Mouse (Mus musculus): ENCODE measurements around the gene Ube2h.

The Ube2h gene

GRCm38 (mm10) chr6:30196143-30196542 lies 108.2 kb downstream of the Ube2h start:
- DNase-seq (ENCODE audit: low spot score in 2 of 2) = no peak

DNA sequence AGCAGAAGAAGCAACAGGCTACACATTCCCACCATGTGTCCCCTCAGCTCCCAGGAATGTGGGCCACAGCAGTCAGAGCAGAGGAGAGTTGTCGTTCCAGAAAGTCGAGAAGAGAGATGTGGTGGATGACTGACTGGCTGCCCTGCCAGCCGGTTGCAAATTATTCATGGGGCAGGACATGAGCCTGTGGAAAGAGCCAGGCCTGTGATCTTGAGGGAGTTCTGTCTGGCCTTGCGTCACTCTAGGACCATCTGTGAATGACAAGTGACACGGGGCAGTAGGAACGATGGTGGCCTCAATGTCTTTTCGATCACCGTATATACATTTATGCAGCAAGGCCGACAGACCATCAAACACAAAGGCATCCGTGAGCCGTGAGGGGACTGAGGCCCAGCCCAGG lies 108.7 kb downstream of the Ube2h start:
- no peak for DNase-seq (ENCODE audit: low spot score in 2 of 2)

DNA sequence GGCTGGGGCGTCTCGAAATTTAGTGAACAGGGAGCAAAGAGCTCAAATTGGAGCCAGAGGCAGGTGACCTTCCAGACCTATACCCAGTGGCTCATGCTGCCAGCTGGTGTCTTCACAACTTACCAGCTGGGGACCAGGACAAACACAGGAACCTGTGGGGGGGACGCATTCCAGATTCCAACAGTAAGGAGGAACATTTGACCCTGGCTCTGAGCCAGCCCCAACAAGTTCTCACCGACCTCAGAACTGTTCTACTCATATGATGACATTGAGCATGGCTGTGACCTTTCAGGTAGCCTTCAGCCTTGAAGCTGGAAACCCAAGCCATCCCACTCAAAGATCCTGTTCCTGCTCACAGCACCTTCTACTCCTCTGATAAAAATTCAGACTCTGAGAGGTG lies 120.7 kb downstream of the Ube2h start:
- no peak for DNase-seq (ENCODE audit: low spot score in 2 of 2)

DNA sequence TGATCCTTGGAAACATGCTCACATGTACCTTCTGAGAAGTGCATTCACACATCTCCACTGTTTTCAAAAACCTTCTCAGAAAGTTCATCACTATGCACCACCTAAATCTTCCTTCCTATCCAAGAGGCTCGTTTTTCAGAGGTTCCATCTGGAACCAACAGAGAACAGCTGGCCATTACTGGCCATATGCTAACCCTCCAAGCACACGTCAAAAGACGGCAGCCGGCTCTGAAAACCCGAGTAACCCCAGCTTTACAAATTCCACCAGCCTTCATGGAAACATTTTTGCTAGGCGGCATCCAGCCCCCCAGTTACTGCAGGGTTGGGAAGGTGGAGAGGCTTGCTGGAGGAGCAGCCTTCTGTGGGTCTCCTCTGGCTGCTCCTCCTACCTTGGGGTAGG lies 122.3 kb downstream of the Ube2h start:
- DNase-seq (ENCODE audit: low spot score in 2 of 2) = no peak

DNA sequence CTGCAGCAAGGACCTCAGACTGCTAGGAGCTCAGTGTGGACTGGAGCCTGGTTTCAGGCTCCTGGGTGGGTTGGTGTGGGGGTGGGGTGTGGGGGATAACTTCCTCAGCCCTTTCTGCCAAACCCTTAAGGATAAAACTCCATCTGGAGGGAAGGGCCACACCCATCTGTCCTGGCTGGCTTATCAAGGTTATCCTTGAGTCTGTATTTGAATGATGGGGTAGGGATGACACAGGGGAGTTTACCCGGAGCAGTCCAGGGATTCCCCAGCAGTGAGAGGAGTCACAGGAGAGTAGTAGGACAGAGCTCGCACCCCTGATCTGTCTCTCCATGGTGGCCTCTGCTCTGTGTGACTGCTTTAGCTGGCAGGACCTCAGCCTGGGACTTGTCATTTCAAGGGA lies 124.0 kb downstream of the Ube2h start:
- no peak for DNase-seq (ENCODE audit: low spot score in 2 of 2)

- DNase-seq (ENCODE audit: low spot score in 2 of 2) = no peak
Observed at GRCm38 (mm10) chr6:30179046-30179445, 125.3 kb downstream of the Ube2h start.

DNA sequence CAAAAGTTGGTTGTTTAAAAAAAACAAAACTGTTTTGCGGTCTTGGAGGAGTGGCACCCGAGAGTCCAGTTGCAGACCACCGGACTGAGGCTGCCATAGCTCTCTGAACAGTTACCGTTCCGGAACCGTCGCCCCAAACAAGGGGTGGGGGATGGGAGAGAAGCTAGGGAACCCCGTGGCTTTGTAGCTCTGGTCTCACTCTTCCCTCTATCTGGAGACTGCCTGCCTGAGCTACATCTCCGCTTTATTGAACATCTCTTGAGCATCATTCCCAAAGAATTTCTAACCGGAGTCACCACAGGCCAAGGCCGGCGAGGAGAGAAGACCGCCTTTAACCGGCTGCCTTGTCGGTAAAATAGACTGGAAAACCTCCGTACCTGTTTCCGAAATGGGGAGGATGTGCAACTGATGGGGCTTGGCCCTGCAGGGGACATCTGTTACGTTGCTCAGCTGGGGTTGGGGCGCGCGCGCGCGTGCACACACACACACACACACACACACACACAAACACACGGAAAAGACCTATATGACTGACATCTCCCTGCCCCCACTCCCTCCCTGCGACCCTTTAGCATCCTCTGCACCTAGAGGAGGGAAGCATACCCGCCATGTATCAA lies 126.2 kb downstream of the Ube2h start:
- no peak for DNase-seq (ENCODE audit: low spot score in 2 of 2)

GRCm38 (mm10) chr6:30177305-30177704 lies 127.0 kb downstream of the Ube2h start:
- DNase-seq (ENCODE audit: low spot score in 2 of 2) = no peak

DNA sequence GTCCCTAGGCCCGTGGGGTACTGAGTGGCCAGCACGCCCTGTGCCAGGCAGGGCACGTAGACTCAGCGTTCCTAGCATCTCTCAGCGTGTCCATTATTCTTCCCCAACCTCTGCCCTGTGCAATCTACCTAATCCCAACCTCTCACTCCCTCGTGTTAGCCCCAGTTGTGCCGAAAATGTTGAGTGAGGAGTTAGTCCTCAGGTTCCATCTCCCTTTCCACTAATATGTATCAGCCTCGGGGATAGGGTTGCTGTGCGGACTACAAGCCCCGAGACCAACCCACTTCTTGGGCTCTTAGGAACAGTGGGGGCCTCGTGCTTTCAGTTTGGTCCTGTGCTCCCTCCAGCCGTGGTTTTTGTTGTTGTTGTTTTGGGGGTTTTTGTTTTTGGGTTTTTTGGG lies 127.8 kb downstream of the Ube2h start:
- no peak for DNase-seq (ENCODE audit: low spot score in 2 of 2)

DNA sequence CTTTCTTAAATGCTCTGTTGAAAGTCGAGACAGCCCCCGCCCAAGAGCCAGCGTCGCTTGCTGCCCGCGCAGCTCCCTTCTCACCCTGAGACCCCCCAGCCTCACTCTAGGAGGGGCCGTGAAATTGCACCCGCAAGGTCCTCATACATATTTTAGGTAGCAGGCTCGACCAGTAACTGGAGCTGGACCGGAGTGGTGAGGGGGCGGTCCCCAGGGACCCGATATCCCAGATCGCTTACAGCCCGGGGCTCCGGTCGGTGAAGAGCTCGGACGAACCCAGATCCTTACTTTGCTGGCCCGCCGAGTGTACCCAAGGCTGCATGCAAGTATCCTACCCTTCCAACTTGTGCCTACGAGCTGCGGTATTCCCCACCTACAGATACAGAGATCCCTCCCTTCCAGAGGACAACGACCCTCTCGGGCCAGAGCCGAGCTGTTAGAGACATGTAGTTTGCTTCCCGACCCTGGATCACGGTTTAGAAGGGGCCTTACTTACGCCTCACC lies 128.4 kb downstream of the Ube2h start:
- DNase-seq (ENCODE audit: low spot score in 2 of 2) = no peak

DNA sequence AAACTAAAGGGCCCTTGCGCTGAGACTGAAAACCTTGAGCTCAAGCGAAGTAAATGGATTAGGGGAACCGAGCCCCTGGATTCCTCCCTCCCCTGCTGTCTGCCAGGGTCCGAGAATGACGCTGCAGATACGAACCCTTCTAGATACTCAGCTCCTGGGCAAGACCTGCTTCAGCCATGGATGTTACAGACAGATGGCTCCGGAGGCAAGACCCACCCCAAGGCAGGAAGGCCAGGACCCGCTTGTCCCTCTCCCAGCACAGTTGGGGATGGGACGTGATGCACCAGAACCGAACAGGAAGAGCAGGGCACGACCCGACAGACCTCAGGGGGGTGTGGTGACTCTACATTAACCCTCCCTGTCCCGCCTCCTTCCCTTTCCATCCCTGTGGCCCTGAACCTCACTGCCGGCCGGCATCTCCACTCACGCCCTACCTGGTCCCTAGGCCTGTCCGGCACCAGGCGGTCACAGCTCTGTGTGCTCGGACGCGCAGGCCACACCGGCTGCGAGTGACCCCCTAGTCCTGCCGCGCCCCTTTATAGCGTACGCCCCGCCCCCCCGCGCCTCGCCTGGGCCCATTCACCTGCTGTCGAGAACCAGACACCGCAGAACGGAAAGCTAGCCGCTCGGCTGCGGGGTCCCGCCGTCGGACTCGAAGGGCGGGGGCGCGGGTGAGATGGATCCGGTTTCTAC lies 129.0 kb downstream of the Ube2h start:
- DNase-seq (ENCODE audit: low spot score in 2 of 2) = no peak

DNA sequence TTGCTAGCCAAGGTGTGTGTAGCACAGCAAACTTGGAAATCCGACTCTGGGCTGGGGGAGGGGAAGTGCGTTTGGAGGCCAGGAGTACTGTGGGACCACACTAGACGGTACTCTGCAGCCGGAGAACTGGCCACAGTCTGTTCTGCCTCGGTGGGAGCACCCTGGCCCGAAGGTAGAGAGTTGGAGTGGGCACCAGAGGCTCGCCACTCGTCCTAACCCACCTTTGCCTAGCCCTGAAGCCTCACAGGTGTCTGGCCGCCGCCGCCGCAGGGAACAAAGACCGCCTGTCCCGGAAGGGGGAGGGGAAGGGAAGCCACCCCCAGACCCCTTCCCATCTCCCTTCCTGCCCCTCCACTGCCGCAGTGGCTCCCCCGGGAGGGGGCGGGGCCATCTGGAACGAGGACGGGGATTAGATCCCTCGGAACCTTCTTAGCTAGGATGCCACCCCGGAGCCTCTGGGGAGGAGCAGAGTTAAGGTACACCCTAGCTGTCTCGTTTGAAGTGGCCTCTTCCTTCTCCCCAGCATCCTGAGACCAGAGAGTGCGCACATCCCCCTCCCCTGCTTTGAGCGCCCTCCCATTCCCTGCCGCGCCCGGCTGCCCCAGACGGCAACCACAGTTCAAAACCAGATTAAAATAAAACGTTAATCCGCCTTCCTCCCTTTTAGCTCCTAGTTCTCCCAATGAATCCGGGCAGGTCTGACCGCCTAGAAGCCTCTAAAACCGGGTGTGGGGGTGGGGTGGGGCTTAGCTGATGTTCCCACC lies 129.7 kb downstream of the Ube2h start:
- no peak for DNase-seq (ENCODE audit: low spot score in 2 of 2)

DNA sequence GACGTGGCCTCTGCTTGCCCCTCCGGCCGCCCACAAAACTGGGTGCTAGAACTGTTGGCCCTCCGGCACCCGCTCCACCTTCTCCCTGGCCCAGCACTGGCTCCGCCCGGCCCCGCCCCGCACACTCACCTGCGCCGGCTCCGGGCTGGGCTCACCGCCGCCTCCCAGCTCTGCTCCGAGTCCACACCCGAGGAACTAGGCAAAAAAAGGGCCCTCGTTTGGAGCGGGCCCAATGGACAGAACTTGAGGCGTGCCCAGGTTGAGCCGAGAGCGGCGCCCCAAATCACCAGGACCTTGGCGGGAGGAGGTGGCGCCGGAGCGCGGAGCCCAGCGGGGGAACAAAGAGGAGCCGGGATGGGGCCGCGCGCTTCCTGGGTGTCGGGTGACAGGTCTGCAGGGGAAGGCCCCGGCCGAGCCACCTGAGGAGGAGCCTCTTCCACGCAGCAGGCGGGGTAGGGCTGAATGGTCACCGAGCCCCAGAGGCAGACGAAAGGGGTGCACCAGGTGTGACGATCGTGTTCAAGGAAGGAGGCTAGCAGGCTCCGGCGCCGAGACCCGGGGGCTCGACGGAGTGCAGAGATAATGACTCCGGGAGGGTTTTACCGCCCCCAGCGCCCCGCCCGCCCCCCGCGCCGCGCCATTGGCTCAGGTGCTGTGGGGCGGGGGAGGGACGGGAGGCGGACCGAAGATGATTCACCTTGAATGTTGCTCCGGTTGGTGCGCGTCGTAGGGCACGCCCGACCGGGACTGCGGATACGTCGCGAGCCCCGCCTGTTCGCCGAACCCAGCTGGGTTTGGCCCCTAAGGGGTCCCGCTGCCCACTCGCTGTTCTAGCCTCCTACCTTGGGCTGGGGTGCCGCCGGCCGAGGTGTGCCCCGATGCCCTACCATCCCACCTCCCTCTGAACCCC lies 130.5 kb downstream of the Ube2h start:
- no peak for DNase-seq (ENCODE audit: low spot score in 2 of 2)

GRCm38 (mm10) chr6:30172820-30173550 lies 131.4 kb downstream of the Ube2h start:
- no peak for DNase-seq (ENCODE audit: low spot score in 2 of 2)

DNA sequence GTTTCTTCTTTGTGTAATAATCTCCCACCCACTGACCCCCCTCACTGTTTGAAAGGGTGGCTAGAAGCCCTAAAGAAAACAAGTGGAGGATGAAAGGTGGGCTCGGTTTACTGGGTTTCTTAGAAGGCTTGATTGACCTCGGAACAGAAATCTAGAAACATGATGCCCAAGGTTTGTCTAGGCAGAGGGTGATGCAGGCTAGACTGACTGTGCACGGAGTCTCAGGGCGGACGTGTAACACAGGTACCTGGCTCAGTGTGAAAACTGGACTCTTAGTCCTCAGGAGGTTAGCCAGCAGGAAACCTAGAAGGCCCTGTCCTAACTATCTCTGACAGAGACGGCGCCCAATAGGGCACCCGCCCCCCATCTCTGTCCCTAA lies 131.9 kb downstream of the Ube2h start:
- DNase-seq (ENCODE audit: low spot score in 2 of 2) = no peak

DNA sequence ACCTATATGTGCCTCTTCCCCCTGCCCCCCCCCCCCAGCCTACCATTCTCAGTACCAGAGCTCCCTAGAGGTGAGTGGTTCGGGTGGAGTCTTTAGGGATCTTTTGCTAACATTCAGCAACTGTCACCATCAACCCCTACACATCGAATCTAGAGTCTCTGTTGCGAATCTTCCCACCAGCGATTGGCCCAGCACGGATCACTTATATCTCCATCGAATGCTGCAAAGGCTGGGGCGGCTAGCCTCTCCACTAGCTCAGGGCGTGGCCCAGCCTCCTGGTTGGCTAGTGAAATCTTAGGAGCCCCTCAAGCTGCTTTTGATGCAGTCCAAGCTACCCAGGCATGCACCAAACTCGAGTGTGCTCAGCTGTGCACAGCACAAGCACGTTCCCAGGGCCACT lies 132.4 kb downstream of the Ube2h start:
- no peak for DNase-seq (ENCODE audit: low spot score in 2 of 2)

GRCm38 (mm10) chr6:30171226-30171625 lies 133.1 kb downstream of the Ube2h start:
- no peak for DNase-seq (ENCODE audit: low spot score in 2 of 2)

DNA sequence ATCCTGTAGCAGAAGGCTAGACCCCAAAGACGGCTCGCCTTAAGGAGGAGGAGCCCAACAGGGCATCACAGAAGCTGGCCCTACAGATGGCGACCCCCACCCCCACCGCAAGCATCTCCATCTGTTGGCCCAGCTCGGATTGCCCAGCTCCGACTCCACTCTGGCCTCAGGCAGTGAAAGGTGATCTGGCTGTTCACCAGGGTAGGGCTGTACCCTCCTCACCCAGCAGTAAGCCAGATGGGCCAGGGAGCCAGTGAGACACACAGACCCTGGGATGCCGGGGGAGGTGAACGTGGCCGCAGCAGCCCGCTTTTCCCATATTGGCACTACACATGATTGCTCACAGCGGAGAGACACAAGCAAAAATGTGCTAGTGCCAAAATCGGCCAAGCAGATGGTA lies 135.2 kb downstream of the Ube2h start:
- no peak for DNase-seq (ENCODE audit: low spot score in 2 of 2)

DNA sequence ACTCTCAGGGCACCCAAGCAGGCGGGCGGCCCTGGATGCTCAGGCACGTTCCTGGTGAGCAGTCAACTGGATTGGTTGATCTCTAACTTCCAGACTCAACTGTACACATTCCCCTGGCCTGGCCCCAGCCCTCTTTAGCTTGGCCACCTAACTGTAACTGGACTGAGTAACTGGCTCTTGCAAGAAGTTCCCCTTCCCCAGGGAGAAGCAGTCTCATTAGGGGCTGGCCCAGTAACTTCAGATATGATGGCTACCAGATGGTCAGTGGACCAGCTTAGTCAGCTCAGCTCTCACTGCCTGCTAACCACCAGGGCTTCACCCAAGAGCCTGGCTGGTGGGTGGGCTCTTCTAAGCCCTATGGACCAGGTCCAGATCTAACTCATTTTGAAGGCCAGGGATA lies 136.1 kb downstream of the Ube2h start:
- no peak for DNase-seq (ENCODE audit: low spot score in 2 of 2)

DNA sequence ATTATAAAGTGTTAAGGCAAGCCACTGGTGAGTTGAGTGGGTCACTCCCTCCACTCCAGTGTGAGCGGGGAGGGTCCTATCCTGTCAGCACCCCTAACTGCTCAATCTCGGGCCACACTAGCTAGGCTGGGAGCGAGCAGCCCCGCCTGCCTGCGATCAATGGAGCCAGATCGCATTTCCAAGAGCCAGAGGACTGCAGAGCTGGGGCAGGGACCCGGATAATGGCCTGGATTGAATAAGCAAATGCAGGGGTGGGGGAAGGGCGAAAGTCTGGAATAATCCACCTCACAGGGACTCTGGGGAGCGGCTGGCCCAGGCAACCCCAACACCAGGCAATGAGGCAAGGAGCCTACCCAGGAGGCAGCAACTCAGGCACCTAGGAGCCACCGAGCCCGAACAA lies 137.1 kb downstream of the Ube2h start:
- DNase-seq (ENCODE audit: low spot score in 2 of 2) = no peak

- DNase-seq (ENCODE audit: low spot score in 2 of 2) = no peak
Observed at GRCm38 (mm10) chr6:30166349-30166748, 138.0 kb downstream of the Ube2h start.
